Mouse (Mus musculus) forebrain, embryonic 10.5 days (tissue): Measurements from ENCODE around the gene Rest. TPM values are rescaled to one million over a fixed set of nuclear protein-coding genes. Genes with fewer than 3 reads are reported as not detected.
A peak's percentile ranks its signal among the peaks of the same experiment; 100 is the strongest.

Source experiments
- DNase-seq: peaks from one replicate; pipeline ENCODE4 v3.0.0-alpha.2; 2017; ENCODE audit warnings: low spot score; ENCODE audit errors: extremely low spot score
- H3K27ac ChIP-seq: fragments of 300-500 bp; sonication (generic); 2 replicates; pipeline ENCODE4 v1.5.1; 2016; ENCODE audit warnings: mild to moderate bottlenecking
- H3K27me3 ChIP-seq: fragments of 300-500 bp; sonication (generic); 2 replicates; pipeline ENCODE4 v1.6.1; 2016; ENCODE audit warnings: mild to moderate bottlenecking; ENCODE audit not compliant: poor library complexity, severe bottlenecking
- H3K36me3 ChIP-seq: fragments of 300-500 bp; sonication (generic); replicated peaks from 2 replicates; pipeline ENCODE4 v1.6.1; 2016; ENCODE audit warnings: mild to moderate bottlenecking, moderate library complexity
- H3K4me1 ChIP-seq: fragments of 300-500 bp; sonication (generic); 2 replicates; pipeline ENCODE4 v1.6.1; 2016
- H3K4me3 ChIP-seq: fragments of 300-500 bp; sonication (generic); 2 replicates; pipeline ENCODE4 v1.5.1; 2016; ENCODE audit warnings: mild to moderate bottlenecking, moderate library complexity
- H3K9me3 ChIP-seq: fragments of 300-500 bp; sonication (generic); 2 replicates; pipeline ENCODE4 v1.6.1; 2016; ENCODE audit warnings: mild to moderate bottlenecking, moderate library complexity
- WGBS: fragments of 180-500 bp; shearing (Covaris S2); methylation state at CpG from one replicate; pipeline ENCODE4 v1.1.7; 2016; 5-methylcytosine and 5-hydroxymethylcytosine counted together
- polyA plus RNA-seq: library from polyadenylated mRNA; unstranded; fragments of >200 nt; fragmentation: Nextera tagmentation; extraction: Ambion mirVana; gene quantifications from 2 replicates; pipeline ENCODE4 v1.2.1, GENCODE M21; 2016

Rest gene
- polyA plus RNA-seq, 1 experiment from 2014 or later, result 22.3 TPM

DNA sequence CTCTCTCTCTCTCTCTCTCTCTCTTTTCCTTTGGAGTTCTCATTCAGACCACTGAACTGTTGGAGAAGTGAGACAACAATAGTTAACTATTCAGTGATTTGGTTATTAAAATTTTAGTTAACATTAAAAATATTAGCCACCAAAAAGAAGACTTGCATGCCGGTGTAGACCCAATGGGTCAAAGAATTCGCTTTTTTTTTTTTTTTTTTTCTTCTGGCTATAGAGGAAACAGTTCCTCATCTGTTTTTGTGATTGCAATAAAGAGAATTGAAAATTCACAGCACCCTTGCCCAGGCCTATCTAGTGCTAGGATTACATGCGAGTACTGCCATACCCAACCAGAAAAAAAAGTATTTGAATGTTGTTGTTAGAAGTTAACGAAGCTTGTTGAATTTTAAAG lies 2.1 kb downstream of the Rest start:
- Histone ChIP-seq H3K27ac (peak overlapping the region; percentile 99; the same call in 1 of the 2 replicates), H3K4me1 (peaks cover 38% of the 10 kb centered on the region), H3K27me3 (peaks cover 15% of the 10 kb centered on the region), H3K9me3 (peaks cover 4% of the 10 kb centered on the region; the same call in 1 of the 2 replicates), H3K36me3 (peaks cover 48% of the 10 kb centered on the region), H3K4me3 (peak overlapping the region; percentile 99)
- WGBS, result 76% methylated on average over 4 of the region's 4 CpGs
- no peak for DNase-seq

DNA sequence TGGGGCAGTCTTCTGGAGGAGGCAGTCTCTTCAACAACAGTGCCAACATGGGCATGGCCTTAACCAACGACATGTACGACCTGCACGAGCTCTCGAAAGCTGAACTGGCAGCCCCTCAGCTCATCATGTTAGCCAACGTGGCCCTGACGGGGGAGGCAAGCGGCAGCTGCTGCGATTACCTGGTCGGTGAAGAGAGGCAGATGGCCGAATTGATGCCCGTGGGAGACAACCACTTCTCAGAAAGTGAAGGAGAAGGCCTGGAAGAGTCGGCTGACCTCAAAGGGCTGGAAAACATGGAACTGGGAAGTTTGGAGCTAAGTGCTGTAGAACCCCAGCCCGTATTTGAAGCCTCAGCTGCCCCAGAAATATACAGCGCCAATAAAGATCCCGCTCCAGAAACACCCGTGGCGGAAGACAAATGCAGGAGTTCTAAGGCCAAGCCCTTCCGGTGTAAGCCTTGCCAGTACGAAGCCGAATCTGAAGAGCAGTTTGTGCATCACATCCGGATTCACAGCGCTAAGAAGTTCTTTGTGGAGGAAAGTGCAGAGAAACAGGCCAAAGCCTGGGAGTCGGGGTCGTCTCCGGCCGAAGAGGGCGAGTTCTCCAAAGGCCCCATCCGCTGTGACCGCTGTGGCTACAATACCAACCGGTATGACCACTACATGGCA lies 2.8 kb downstream of the Rest start:
- no peak overlapping the region for H3K27ac ChIP-seq
- peaks cover 54% of the 10 kb centered on the region for H3K36me3 ChIP-seq
- peaks cover 33% of the 10 kb centered on the region for H3K4me1 ChIP-seq
- peak overlapping the region; percentile 99 for H3K4me3 ChIP-seq
- DNase-seq, result no peak
- H3K9me3 ChIP-seq, result peaks cover 4% of the 10 kb centered on the region; the same call in 1 of the 2 replicates
- WGBS, result 97% methylated on average over 30 of the region's 30 CpGs
- peaks cover 11% of the 10 kb centered on the region for H3K27me3 ChIP-seq

DNA sequence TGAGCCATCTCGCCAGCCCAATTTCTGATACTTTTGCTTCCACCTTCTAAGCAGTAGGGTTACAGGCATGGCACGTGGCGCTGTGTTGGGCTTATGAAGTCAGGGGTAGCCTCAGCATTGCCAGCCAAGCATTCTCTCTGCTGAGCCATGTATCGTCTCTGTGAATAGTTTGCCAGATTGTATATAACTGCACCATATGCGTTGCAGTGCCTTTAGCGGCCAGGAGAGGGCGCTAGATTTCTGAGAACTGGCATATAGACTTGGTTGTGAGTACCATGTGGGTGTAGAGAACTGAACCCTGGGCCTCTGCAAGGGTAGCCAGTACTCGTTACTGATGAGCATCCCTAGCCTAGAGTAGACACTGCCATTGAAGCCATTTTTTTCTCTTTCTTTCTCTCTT lies 4.1 kb downstream of the Rest start:
- 82% methylated on average over 8 of the region's 8 CpGs for WGBS
- Histone ChIP-seq H3K36me3 (peaks cover 68% of the 10 kb centered on the region), H3K27ac (no peak overlapping the region), H3K27me3 (no peaks in the 10 kb centered on the region), H3K4me1 (peaks cover 30% of the 10 kb centered on the region), H3K9me3 (peaks cover 4% of the 10 kb centered on the region; the same call in 1 of the 2 replicates), H3K4me3 (no peak overlapping the region)
- DNase-seq, result no peak

DNA sequence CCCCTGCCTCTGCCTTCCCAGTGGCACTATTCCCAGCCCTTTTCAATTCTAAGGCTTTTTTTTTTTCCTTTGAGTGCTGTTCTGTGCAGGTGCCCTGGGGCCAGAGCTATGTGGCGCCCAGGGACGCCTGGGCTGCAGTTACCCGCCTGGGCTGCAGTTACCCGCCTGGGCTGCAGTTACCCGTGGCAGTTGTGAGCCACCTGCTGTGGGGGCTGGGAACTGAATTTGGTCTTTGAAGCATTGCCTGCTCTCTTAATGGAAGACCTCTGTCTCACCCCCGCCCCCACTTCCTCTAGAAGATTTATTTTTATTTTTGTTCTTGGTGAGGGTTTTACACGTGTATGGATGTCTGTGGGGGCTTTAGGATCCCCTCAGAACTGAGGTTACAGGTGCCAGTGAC lies 7.9 kb downstream of the Rest start:
- H3K27ac ChIP-seq, result no peak overlapping the region
- H3K9me3 ChIP-seq, result peaks cover 4% of the 10 kb centered on the region; the same call in 1 of the 2 replicates
- peaks cover 10% of the 10 kb centered on the region for H3K4me1 ChIP-seq
- no peaks in the 10 kb centered on the region for H3K27me3 ChIP-seq
- no peak for DNase-seq
- 90% methylated on average over 7 of the region's 7 CpGs for WGBS
- H3K4me3 ChIP-seq, result no peak overlapping the region
- peaks cover 99% of the 10 kb centered on the region for H3K36me3 ChIP-seq

DNA sequence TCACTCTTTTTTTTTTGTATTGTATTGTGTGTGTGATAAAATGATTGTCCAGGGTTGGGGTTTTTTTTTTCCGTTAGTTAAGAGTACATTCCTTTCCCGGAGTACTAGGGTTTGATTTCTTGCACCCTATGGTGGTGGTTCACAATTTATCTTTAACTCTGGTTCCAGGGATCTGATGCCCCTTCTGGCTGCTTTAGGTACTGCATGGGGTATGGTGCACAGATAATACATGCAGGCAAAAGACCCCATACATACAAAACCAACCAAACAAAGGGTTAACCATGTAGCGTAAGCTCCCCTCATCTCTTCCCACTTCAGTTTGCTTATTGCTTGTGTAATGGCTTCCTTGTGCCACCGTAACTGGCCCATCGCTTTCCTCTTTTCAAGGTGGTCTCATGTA lies 10.7 kb downstream of the Rest start:
- no peaks in the 10 kb centered on the region for H3K9me3 ChIP-seq
- 91% methylated on average over 5 of the region's 5 CpGs for WGBS
- no peaks in the 10 kb centered on the region for H3K27me3 ChIP-seq
- H3K4me1 ChIP-seq, result no peaks in the 10 kb centered on the region
- no peak overlapping the region for H3K27ac ChIP-seq
- no peak overlapping the region for H3K4me3 ChIP-seq
- peak; percentile 42 for DNase-seq
- H3K36me3 ChIP-seq, result peaks cover 100% of the 10 kb centered on the region

DNA sequence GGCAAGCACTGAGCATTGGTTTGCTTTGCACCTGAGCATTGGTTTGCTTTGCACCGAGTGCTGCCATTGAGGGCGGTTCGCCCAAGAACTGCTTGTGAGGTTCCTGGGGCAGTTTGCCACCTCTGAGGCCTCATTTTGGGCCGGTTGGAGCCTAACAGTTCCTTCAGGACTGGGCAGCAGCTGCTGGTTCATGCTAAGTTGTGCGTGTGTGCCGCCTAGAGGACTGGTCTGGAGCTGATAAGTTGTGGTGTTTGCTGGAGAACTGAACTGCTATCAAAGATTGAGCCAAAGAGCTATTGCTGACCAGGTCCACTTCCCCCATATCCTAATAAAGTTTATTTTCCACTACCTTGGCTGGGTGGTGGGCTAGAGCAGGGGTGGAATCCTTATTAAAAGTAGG lies 11.9 kb downstream of the Rest start:
- no peaks in the 10 kb centered on the region for H3K4me1 ChIP-seq
- no peaks in the 10 kb centered on the region for H3K27me3 ChIP-seq
- 95% methylated on average over 6 of the region's 6 CpGs for WGBS
- no peak overlapping the region for H3K27ac ChIP-seq
- H3K4me3 ChIP-seq, result no peak overlapping the region
- H3K36me3 ChIP-seq, result peaks cover 100% of the 10 kb centered on the region
- DNase-seq, result no peak
- H3K9me3 ChIP-seq, result no peaks in the 10 kb centered on the region

DNA sequence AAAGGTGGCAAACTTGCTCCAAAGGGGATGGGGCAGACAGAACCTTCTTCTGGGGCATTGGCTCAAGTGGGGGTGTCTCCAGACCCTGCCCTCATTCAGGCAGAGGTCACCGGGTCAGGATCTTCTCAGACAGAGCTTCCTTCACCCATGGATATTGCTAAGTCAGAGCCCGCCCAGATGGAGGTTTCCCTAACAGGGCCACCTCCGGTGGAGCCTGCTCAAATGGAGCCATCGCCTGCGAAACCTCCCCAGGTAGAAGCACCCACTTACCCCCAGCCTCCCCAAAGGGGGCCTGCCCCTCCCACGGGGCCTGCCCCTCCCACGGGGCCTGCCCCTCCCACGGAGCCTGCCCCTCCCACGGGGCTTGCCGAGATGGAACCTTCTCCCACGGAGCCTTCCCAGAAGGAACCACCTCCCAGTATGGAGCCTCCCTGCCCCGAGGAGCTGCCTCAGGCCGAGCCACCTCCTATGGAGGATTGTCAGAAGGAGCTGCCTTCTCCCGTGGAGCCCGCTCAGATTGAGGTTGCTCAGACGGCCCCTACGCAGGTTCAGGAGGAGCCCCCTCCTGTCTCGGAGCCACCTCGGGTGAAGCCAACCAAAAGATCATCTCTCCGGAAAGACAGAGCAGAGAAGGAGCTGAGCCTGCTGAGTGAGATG lies 16.4 kb downstream of the Rest start:
- WGBS, result 90% methylated on average over 20 of the region's 20 CpGs
- Histone ChIP-seq H3K4me3 (no peak overlapping the region), H3K36me3 (peaks cover 98% of the 10 kb centered on the region), H3K4me1 (no peaks in the 10 kb centered on the region), H3K27ac (no peak overlapping the region), H3K9me3 (no peaks in the 10 kb centered on the region), H3K27me3 (no peaks in the 10 kb centered on the region)
- DNase-seq, result no peak

DNA sequence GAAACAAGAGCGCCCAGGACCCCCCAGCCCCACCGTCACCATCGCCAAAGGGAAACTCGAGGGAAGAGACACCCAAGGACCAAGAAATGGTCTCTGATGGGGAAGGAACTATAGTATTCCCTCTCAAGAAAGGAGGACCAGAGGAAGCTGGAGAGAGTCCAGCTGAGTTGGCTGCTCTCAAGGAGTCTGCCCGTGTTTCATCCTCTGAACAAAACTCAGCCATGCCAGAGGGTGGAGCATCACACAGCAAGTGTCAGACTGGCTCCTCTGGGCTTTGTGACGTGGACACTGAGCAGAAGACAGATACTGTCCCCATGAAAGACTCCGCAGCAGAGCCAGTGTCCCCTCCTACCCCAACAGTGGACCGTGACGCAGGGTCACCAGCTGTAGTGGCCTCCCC lies 17.0 kb downstream of the Rest start:
- H3K4me3 ChIP-seq, result no peak overlapping the region
- H3K4me1 ChIP-seq, result no peaks in the 10 kb centered on the region
- no peaks in the 10 kb centered on the region for H3K27me3 ChIP-seq
- DNase-seq, result no peak
- peaks cover 98% of the 10 kb centered on the region for H3K36me3 ChIP-seq
- no peaks in the 10 kb centered on the region for H3K9me3 ChIP-seq
- H3K27ac ChIP-seq, result no peak overlapping the region
- 90% methylated on average over 9 of the region's 9 CpGs for WGBS

DNA sequence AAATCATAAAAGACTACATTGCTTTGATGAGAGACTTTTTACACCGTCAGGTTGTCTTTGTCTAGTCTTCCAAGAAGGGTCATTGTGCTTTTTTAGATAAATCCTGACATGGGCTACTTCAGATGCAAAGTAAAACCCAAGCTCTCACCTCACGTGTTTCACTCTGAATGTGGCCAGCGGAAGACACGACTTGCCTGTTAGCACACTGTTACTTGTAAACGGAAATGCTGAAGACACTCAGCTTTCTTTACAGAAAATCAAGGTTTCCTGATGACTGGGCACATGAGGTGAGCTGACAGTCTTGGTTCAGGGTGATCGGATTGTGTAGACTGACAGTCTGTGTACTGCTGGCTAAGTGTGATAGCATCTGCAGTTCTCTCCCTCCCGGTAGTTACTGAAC lies 20.4 kb downstream of the Rest start:
- WGBS, result 91% methylated on average over 7 of the region's 7 CpGs
- no peak for DNase-seq
- Histone ChIP-seq H3K9me3 (no peaks in the 10 kb centered on the region), H3K36me3 (peaks cover 98% of the 10 kb centered on the region), H3K27ac (no peak overlapping the region), H3K4me1 (no peaks in the 10 kb centered on the region), H3K27me3 (no peaks in the 10 kb centered on the region), H3K4me3 (no peak overlapping the region)

DNA sequence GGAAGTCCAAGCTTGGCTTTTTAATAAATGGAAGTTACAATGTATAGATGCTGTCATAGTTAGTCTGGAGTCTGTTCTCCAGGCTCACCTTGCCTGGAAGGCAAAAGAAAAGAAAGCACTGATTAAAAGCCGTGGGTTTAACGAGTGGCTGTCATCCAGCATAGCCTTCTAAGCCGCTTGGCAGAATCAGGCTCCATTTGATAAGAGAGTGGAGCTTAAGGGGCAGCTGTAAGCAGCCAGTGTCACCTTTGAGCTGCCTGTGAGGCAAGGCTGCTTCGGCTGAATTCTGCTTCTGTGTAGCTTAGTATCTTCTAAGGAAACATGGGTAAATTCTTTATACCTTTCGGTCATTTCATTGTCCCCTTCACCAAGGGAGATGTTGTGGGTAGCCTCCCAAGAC lies 21.6 kb downstream of the Rest start:
- H3K27me3 ChIP-seq, result no peaks in the 10 kb centered on the region
- no peaks in the 10 kb centered on the region for H3K9me3 ChIP-seq
- H3K36me3 ChIP-seq, result peaks cover 97% of the 10 kb centered on the region
- no peak for DNase-seq
- WGBS, result 82% methylated on average over 5 of the region's 5 CpGs
- H3K4me3 ChIP-seq, result no peak overlapping the region
- H3K27ac ChIP-seq, result no peak overlapping the region
- H3K4me1 ChIP-seq, result no peaks in the 10 kb centered on the region

DNA sequence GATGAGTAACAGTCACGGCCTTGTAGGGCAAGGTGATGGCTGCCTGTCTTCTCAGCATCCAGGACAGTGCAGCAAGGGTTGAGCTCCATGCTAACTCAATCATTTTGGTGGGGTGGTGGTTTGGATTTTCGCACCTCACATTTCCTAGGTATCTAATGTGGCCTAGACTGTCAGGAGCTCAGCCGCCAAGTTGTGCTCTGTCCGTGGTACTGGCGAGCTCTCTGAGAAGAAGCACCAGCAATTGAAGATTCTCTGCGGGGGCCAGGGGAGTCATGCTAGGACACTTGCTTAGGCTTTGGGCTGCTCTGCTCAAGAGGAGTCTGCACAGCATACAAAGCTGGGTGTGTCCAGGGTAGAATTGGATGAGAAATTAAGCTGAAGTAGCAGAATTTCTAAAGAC lies 22.6 kb downstream of the Rest start:
- peaks cover 97% of the 10 kb centered on the region for H3K36me3 ChIP-seq
- 83% methylated on average over 6 of the region's 6 CpGs for WGBS
- H3K4me3 ChIP-seq, result no peak overlapping the region
- DNase-seq, result no peak
- H3K27me3 ChIP-seq, result no peaks in the 10 kb centered on the region
- no peaks in the 10 kb centered on the region for H3K9me3 ChIP-seq
- no peaks in the 10 kb centered on the region for H3K4me1 ChIP-seq
- H3K27ac ChIP-seq, result no peak overlapping the region

DNA sequence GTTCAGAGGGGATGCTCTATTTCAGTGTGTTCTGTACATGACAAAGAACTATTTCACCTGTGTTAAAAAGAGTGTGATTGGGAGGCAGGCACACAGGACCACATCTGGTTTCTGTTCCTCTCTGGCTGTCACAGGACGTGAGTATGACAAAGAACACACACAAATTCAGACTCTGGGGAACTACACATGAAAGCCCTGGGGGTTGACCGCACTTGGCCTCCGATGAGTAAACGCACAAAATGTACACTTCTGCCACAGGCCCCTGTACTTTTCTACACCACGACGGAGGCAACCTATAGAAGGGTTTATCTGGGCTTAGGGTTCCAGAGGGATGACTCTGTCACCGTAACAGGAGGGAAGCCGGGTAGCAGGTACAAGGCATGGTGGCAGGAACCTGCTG lies 24.4 kb downstream of the Rest start:
- Histone ChIP-seq H3K9me3 (no peaks in the 10 kb centered on the region), H3K4me3 (no peak overlapping the region), H3K36me3 (peaks cover 96% of the 10 kb centered on the region), H3K27ac (no peak overlapping the region), H3K4me1 (no peaks in the 10 kb centered on the region), H3K27me3 (no peaks in the 10 kb centered on the region)
- WGBS, result 89% methylated on average over 8 of the region's 8 CpGs
- no peak for DNase-seq

DNA sequence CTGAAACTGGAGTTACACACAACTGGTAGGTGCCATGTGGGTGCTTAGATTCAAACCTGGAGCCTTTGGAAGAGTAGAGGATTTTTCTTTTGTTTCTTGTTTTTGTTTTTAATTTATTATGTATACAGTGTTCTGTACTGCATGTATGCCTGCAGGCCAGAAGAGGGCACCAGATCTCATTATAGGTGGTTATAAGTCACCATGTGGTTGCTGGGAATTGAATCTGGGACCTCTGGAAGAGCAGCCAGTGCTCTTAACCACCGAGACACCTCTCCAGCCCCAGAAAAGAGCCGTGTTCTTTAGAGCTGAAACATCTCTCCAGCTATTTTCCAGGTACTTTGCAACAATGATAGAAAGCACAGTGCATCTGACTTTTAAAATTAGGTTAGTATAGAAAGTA lies 25.3 kb downstream of the Rest start:
- WGBS, result 92% methylated on average over 2 of the region's 2 CpGs
- Histone ChIP-seq H3K27me3 (no peaks in the 10 kb centered on the region), H3K4me3 (no peak overlapping the region), H3K27ac (no peak overlapping the region), H3K4me1 (no peaks in the 10 kb centered on the region), H3K36me3 (peaks cover 96% of the 10 kb centered on the region), H3K9me3 (no peaks in the 10 kb centered on the region)
- no peak for DNase-seq
